Mouse (Mus musculus) liver, embryonic 13.5 days (tissue): Measurements from ENCODE around the gene Clk3. TPM values are rescaled to one million over a fixed set of nuclear protein-coding genes. Genes with fewer than 3 reads are reported as not detected.
"Not testable (repeated sequence)": the region's sequence is repeated elsewhere in the genome, so short reads cannot be mapped to it uniquely, and the experiment has no call there.

Experiments used
- ATAC-seq: fragments of 200-750 bp; cut with Nextera tagmentation; 2 replicates; pipeline ENCODE4 v1.8.0; 2017; ENCODE audit warnings: low read depth, mild to moderate bottlenecking, moderate number of reproducible peaks, moderate library complexity
- DNase-seq: peaks from one replicate; pipeline ENCODE4 v3.0.0; 2022
- H3K27ac ChIP-seq: fragments of 300-500 bp; sonication (generic); 2 replicates; pipeline ENCODE4 v1.5.1; 2015; ENCODE audit warnings: moderate library complexity, mild to moderate bottlenecking, inconsistent platforms
- H3K27me3 ChIP-seq: fragments of 300-500 bp; sonication (generic); 2 replicates; pipeline ENCODE4 v1.6.1; 2015; ENCODE audit warnings: mild to moderate bottlenecking, inconsistent platforms
- H3K36me3 ChIP-seq: fragments of 300-500 bp; sonication (generic); 2 replicates; pipeline ENCODE4 v1.6.1; 2015; ENCODE audit warnings: mild to moderate bottlenecking, inconsistent platforms
- H3K4me1 ChIP-seq: fragments of 300-500 bp; sonication (generic); replicated peaks from 2 replicates; pipeline ENCODE4 v1.6.1; 2015; ENCODE audit warnings: inconsistent platforms
- H3K4me2 ChIP-seq: fragments of 300-500 bp; sonication (generic); 2 replicates; pipeline ENCODE4 v1.6.1; 2015; ENCODE audit warnings: inconsistent platforms, mild to moderate bottlenecking, moderate library complexity
- H3K4me3 ChIP-seq: fragments of 300-500 bp; sonication (generic); replicated peaks from 2 replicates; pipeline ENCODE4 v1.5.1; 2015; ENCODE audit warnings: mild to moderate bottlenecking, inconsistent platforms
- H3K9ac ChIP-seq: fragments of 300-500 bp; sonication (generic); 2 replicates; pipeline ENCODE4 v1.6.1; 2015; ENCODE audit warnings: mild to moderate bottlenecking, inconsistent platforms
- H3K9me3 ChIP-seq: fragments of 300-500 bp; sonication (generic); replicated peaks from 2 replicates; pipeline ENCODE4 v1.6.1; 2016; ENCODE audit warnings: inconsistent platforms
- whole genome bisulfite sequencing: fragments of 180-500 bp; shearing (Covaris S2); methylation state at CpG from one replicate; pipeline ENCODE4 v1.1.7; 2015; ENCODE audit not compliant: insufficient replicate concordance; 5-methylcytosine and 5-hydroxymethylcytosine counted together
- polyA plus RNA-seq: library from polyadenylated mRNA; unstranded; fragments of >200 nt; fragmentation: Nextera tagmentation; extraction: Ambion mirVana; gene quantifications from 2 replicates; pipeline ENCODE4 v1.2.1, GENCODE M21; 2015

Gene Clk3
- polyA plus RNA-seq, 1 experiment from 2014 or later: 86.2 TPM

GRCm38 (mm10) chr9:57723315-57723715 is 42.3 kb downstream of the Clk3 start:
- ATAC-seq (peak; percentile 39; the same call in 1 of the 2 replicates), DNase-seq (no peak)
- Histone ChIP-seq H3K9me3 (no peaks in the 10 kb centered on the region), H3K4me2 (no peak overlapping the region), H3K4me3 (no peak overlapping the region), H3K27ac (peak overlapping the region; percentile 67), H3K9ac (no peak overlapping the region), H3K4me1 (peaks cover 21% of the 10 kb centered on the region), H3K36me3 (peaks cover 65% of the 10 kb centered on the region), H3K27me3 (no peaks in the 10 kb centered on the region)
- WGBS: 66% methylated on average over 5 of the region's 5 CpGs

- no peak overlapping the region for H3K4me3 ChIP-seq
- ATAC-seq (no peak), DNase-seq (no peak)
- H3K4me2 ChIP-seq: no peak overlapping the region
- no peak overlapping the region for H3K9ac ChIP-seq
- H3K27me3 ChIP-seq: no peaks in the 10 kb centered on the region
- H3K4me1 ChIP-seq: peaks cover 21% of the 10 kb centered on the region
- peaks cover 64% of the 10 kb centered on the region for H3K36me3 ChIP-seq
- 0 out of 2 replicates have a peak overlapping the region, but pooled peaks have one; percentile 4 for H3K27ac ChIP-seq
- WGBS: 91% methylated on average over 1 of the region's 1 CpGs
- H3K9me3 ChIP-seq: no peaks in the 10 kb centered on the region
Measured at GRCm38 (mm10) chr9:57722371-57722770, 43.3 kb downstream of the Clk3 start.

- WGBS: 76% methylated on average over 3 of the region's 3 CpGs
- Histone ChIP-seq H3K4me3 (no peak overlapping the region), H3K4me2 (no peak overlapping the region), H3K27me3 (no peaks in the 10 kb centered on the region), H3K36me3 (peaks cover 61% of the 10 kb centered on the region), H3K9ac (no peak overlapping the region), H3K27ac (no peak overlapping the region), H3K4me1 (peaks cover 17% of the 10 kb centered on the region), H3K9me3 (no peaks in the 10 kb centered on the region)
- ATAC-seq: no peak
- DNase-seq: no peak
Measured at GRCm38 (mm10) chr9:57720736-57721135, 44.9 kb downstream of the Clk3 start.

GRCm38 (mm10) chr9:57718408-57718807 is 47.3 kb downstream of the Clk3 start:
- 84% methylated on average over 7 of the region's 7 CpGs for WGBS
- DNase-seq (no peak), ATAC-seq (no peak)
- Histone ChIP-seq H3K27ac (no peak overlapping the region), H3K27me3 (no peaks in the 10 kb centered on the region), H3K36me3 (peaks cover 74% of the 10 kb centered on the region), H3K9me3 (no peaks in the 10 kb centered on the region), H3K4me2 (no peak overlapping the region), H3K9ac (no peak overlapping the region), H3K4me3 (no peak overlapping the region), H3K4me1 (peaks cover 11% of the 10 kb centered on the region)

- Histone ChIP-seq H3K9ac (no peak overlapping the region), H3K36me3 (peaks cover 47% of the 10 kb centered on the region), H3K9me3 (no peaks in the 10 kb centered on the region; the same call in 1 of the 2 replicates), H3K27ac (no peak overlapping the region), H3K4me1 (peaks cover 22% of the 10 kb centered on the region), H3K4me3 (no peak overlapping the region), H3K4me2 (no peak overlapping the region), H3K27me3 (no peaks in the 10 kb centered on the region)
- 60% methylated on average over 2 of the region's 2 CpGs for WGBS
- DNase-seq: no peak
- no peak for ATAC-seq
Measured at GRCm38 (mm10) chr9:57712194-57712593, 53.5 kb downstream of the Clk3 start.

- DNase-seq: not testable (repeated sequence)
Measured at GRCm38 (mm10) chr9:57710214-57710613, 55.4 kb downstream of the Clk3 start.

GRCm38 (mm10) chr9:57708720-57709274 is 56.9 kb downstream of the Clk3 start:
- H3K4me2 ChIP-seq: peak overlapping the region; percentile 86
- WGBS: under 1% methylated on average over 39 of the region's 39 CpGs
- DNase-seq: peak; percentile 34

More at GRCm38 (mm10) chr9:57710214-57710613, 55.4 kb downstream of the Clk3 start:
- not testable (repeated sequence) for H3K4me2 ChIP-seq, H3K4me3 ChIP-seq, H3K9me3 ChIP-seq, H3K9ac ChIP-seq, ATAC-seq, H3K27me3 ChIP-seq, H3K27ac ChIP-seq
- peaks cover 22% of the 10 kb centered on the region for H3K4me1 ChIP-seq
- peaks cover 31% of the 10 kb centered on the region for H3K36me3 ChIP-seq
- 84% methylated on average over 5 of the region's 5 CpGs for WGBS

GRCm38 (mm10) chr9:57708068-57708719 is 57.5 kb downstream of the Clk3 start, which contains the start of gene Edc3:
Edc3 (plus strand) TSS chr9:57708540.
- no peaks in the 10 kb centered on the region for H3K27me3 ChIP-seq
- H3K9ac ChIP-seq: peak within 1 kb of the TSS; percentile 89
- peak within 1 kb of the TSS; percentile 86 for H3K4me2 ChIP-seq
- peak within 1 kb of the TSS; percentile 93 for H3K4me3 ChIP-seq
- peak; percentile 83 for DNase-seq
- H3K4me1 ChIP-seq: peaks cover 22% of the 10 kb centered on the region
- under 1% methylated on average over 23 of the region's 23 CpGs for WGBS
- peaks cover 11% of the 10 kb centered on the region for H3K36me3 ChIP-seq
- peak within 1 kb of the TSS; percentile 87 for H3K27ac ChIP-seq
- peak; percentile 81 for ATAC-seq
- no peaks in the 10 kb centered on the region; the same call in 1 of the 2 replicates for H3K9me3 ChIP-seq

More at GRCm38 (mm10) chr9:57708720-57709274, 56.9 kb downstream of the Clk3 start:
- peaks cover 16% of the 10 kb centered on the region for H3K36me3 ChIP-seq
- H3K27me3 ChIP-seq: no peaks in the 10 kb centered on the region
- peak overlapping the region; percentile 87 for H3K27ac ChIP-seq
- H3K9me3 ChIP-seq: no peaks in the 10 kb centered on the region; the same call in 1 of the 2 replicates
- peak; percentile 82 for ATAC-seq
- peak overlapping the region; percentile 93 for H3K4me3 ChIP-seq
- H3K4me1 ChIP-seq: peaks cover 22% of the 10 kb centered on the region
- H3K9ac ChIP-seq: peak overlapping the region; percentile 89

GRCm38 (mm10) chr9:57706496-57706895 is 59.2 kb downstream of the Clk3 start:
- H3K9ac ChIP-seq: no peak overlapping the region
- DNase-seq: no peak
- no peak for ATAC-seq
- H3K9me3 ChIP-seq: no peaks in the 10 kb centered on the region; the same call in 1 of the 2 replicates
- no peaks in the 10 kb centered on the region for H3K27me3 ChIP-seq
- 74% methylated on average over 3 of the region's 3 CpGs for WGBS
- H3K4me2 ChIP-seq: no peak overlapping the region
- H3K27ac ChIP-seq: no peak overlapping the region
- H3K4me3 ChIP-seq: no peak overlapping the region
- no peaks in the 10 kb centered on the region for H3K36me3 ChIP-seq
- H3K4me1 ChIP-seq: peaks cover 22% of the 10 kb centered on the region
